Mouse (Mus musculus) midbrain, embryonic 14.5 days (tissue): ENCODE measurements around the gene Kyat1. TPM values are rescaled to one million over a fixed set of nuclear protein-coding genes. Genes with fewer than 3 reads are reported as not detected.
"Not testable (repeated sequence)": the region's sequence is repeated elsewhere in the genome, so short reads cannot be mapped to it uniquely, and the experiment has no call there.

Source experiments
- ATAC-seq: fragments of 200-750 bp; cut with Nextera tagmentation; 2 replicates; pipeline ENCODE4 v1.8.0; 2017; ENCODE audit warnings: moderate number of reproducible peaks, moderate library complexity; ENCODE audit not compliant: low FRiP score, low TSS enrichment
- DNase-seq: peaks from one replicate; pipeline ENCODE4 v3.0.0-alpha.2; 2015
- H3K27ac ChIP-seq: fragments of 300-500 bp; sonication (generic); replicated peaks from 2 replicates; pipeline ENCODE4 v1.5.1; 2014; ENCODE audit warnings: mild to moderate bottlenecking, low read depth, low read length, moderate library complexity
- H3K27me3 ChIP-seq: fragments of 300-500 bp; sonication (generic); 2 replicates; pipeline ENCODE4 v1.6.1; 2014; ENCODE audit warnings: low read length, control low read depth, mixed read lengths; ENCODE audit not compliant: control insufficient read depth, insufficient read depth
- H3K36me3 ChIP-seq: fragments of 300-500 bp; sonication (generic); 2 replicates; pipeline ENCODE4 v1.6.1; 2014; ENCODE audit warnings: low read length, control low read depth; ENCODE audit not compliant: control insufficient read depth, insufficient read depth
- H3K4me1 ChIP-seq: fragments of 300-500 bp; sonication (generic); 2 replicates; pipeline ENCODE4 v1.6.1; 2014; ENCODE audit warnings: mild to moderate bottlenecking, antibody characterized with exemption, low read length, control low read depth; ENCODE audit not compliant: control insufficient read depth, insufficient read depth
- H3K4me2 ChIP-seq: fragments of 300-500 bp; sonication (generic); 2 replicates; pipeline ENCODE4 v1.6.1; 2014; ENCODE audit warnings: mild to moderate bottlenecking, low read length, moderate library complexity
- H3K4me3 ChIP-seq: fragments of 300-500 bp; sonication (generic); replicated peaks from 2 replicates; pipeline ENCODE4 v1.5.1; 2014; ENCODE audit warnings: low read depth, low read length
- H3K9ac ChIP-seq: fragments of 300-500 bp; sonication (generic); replicated peaks from 2 replicates; pipeline ENCODE4 v1.6.1; 2014; ENCODE audit warnings: mild to moderate bottlenecking, low read length, moderate library complexity
- H3K9me3 ChIP-seq: fragments of 300-500 bp; sonication (generic); 2 replicates; pipeline ENCODE4 v1.6.1; 2016; ENCODE audit warnings: low read length, control low read depth, mixed read lengths; ENCODE audit not compliant: control insufficient read depth
- WGBS: fragments of 180-500 bp; shearing (Covaris S2); extraction: QIAGEN DNeasy Blood & Tissue Kit; methylation state at CpG from one replicate; pipeline ENCODE4 v1.1.7; 2014; 5-methylcytosine and 5-hydroxymethylcytosine counted together
- polyA plus RNA-seq: library from polyadenylated mRNA; unstranded; fragments of >200 nt; fragmentation: Nextera tagmentation; extraction: Ambion mirVana; gene quantifications from 2 replicates; pipeline ENCODE4 v1.2.1, GENCODE M21; 2014

Gene Kyat1
- polyA plus RNA-seq, 1 experiment from 2014 or later, result 15.3 TPM

- H3K27me3 ChIP-seq, result no peaks in the 10 kb centered on the region
- peak overlapping the region; percentile 94 for H3K4me2 ChIP-seq
- peak overlapping the region; percentile 61 for H3K4me3 ChIP-seq
- H3K36me3 ChIP-seq, result peaks cover 39% of the 10 kb centered on the region
- no peaks in the 10 kb centered on the region for H3K9me3 ChIP-seq
- H3K4me1 ChIP-seq, result peaks cover 5% of the 10 kb centered on the region; the same call in 1 of the 2 replicates
- H3K9ac ChIP-seq, result peak overlapping the region; percentile 65
- WGBS, result 2% methylated on average over 19 of the region's 19 CpGs
- peak; percentile 40 for ATAC-seq
- DNase-seq, result peak; percentile 49
- peak overlapping the region; percentile 92 for H3K27ac ChIP-seq
These were observed 33.7 kb downstream of the Kyat1 start for GRCm38 (mm10) chr2:30171997-30172382.

GRCm38 (mm10) chr2:30171371-30171996 is 34.2 kb downstream of the Kyat1 start, which contains the start of gene Endog:
TSS of gene Endog (plus strand) at chr2:30171493.
- WGBS, result under 1% methylated on average over 75 of the region's 75 CpGs
- peak; percentile 93 for ATAC-seq
- Histone ChIP-seq H3K4me1 (peaks cover 5% of the 10 kb centered on the region; the same call in 1 of the 2 replicates), H3K27ac (peak within 1 kb of the TSS; percentile 92), H3K4me3 (peak within 1 kb of the TSS; percentile 61), H3K9ac (peak within 1 kb of the TSS; percentile 65), H3K9me3 (no peaks in the 10 kb centered on the region), H3K36me3 (peaks cover 38% of the 10 kb centered on the region), H3K27me3 (no peaks in the 10 kb centered on the region), H3K4me2 (peak within 1 kb of the TSS; percentile 94)
- peak; percentile 94 for DNase-seq

- H3K9ac ChIP-seq, result no peak overlapping the region
- 56% methylated on average over 4 of the region's 4 CpGs for WGBS
- no peak overlapping the region for H3K27ac ChIP-seq
- ATAC-seq, result no peak
- DNase-seq, result no peak
- H3K4me3 ChIP-seq, result no peak overlapping the region
- no peak overlapping the region for H3K4me2 ChIP-seq
- no peaks in the 10 kb centered on the region for H3K27me3 ChIP-seq
- no peaks in the 10 kb centered on the region for H3K4me1 ChIP-seq
- no peaks in the 10 kb centered on the region for H3K9me3 ChIP-seq
- H3K36me3 ChIP-seq, result no peaks in the 10 kb centered on the region
These were observed 39.0 kb downstream of the Kyat1 start for GRCm38 (mm10) chr2:30166677-30167076.

- no peaks in the 10 kb centered on the region for H3K27me3 ChIP-seq
- WGBS, result 59% methylated on average over 9 of the region's 9 CpGs
- ATAC-seq, result no peak
- H3K36me3 ChIP-seq, result no peaks in the 10 kb centered on the region
- no peak for DNase-seq
- no peaks in the 10 kb centered on the region for H3K4me1 ChIP-seq
- no peak overlapping the region for H3K9ac ChIP-seq
- no peaks in the 10 kb centered on the region for H3K9me3 ChIP-seq
- no peak overlapping the region for H3K4me2 ChIP-seq
- H3K4me3 ChIP-seq, result no peak overlapping the region
- no peak overlapping the region for H3K27ac ChIP-seq
These were observed 41.2 kb downstream of the Kyat1 start for GRCm38 (mm10) chr2:30164340-30164932.

- Histone ChIP-seq H3K4me2 (no peak overlapping the region), H3K9ac (no peak overlapping the region), H3K4me3 (no peak overlapping the region), H3K27ac (no peak overlapping the region), H3K4me1 (no peaks in the 10 kb centered on the region), H3K36me3 (no peaks in the 10 kb centered on the region), H3K27me3 (no peaks in the 10 kb centered on the region), H3K9me3 (no peaks in the 10 kb centered on the region)
- peak; percentile 85 for DNase-seq
- ATAC-seq, result no peak
These were observed 43.8 kb downstream of the Kyat1 start for GRCm38 (mm10) chr2:30161809-30162208.

- H3K9me3 ChIP-seq, H3K4me1 ChIP-seq, H3K27me3 ChIP-seq, H3K4me2 ChIP-seq, DNase-seq, ATAC-seq, H3K4me3 ChIP-seq, H3K27ac ChIP-seq, H3K9ac ChIP-seq, H3K36me3 ChIP-seq: not testable (repeated sequence)
- 88% methylated on average over 7 of the region's 10 CpGs for WGBS
These were observed 45.8 kb downstream of the Kyat1 start for GRCm38 (mm10) chr2:30159871-30160270.

GRCm38 (mm10) chr2:30152616-30153015 is 53.0 kb downstream of the Kyat1 start:
- no peak overlapping the region for H3K9ac ChIP-seq
- H3K9me3 ChIP-seq, result no peaks in the 10 kb centered on the region
- DNase-seq (no peak), ATAC-seq (no peak)
- WGBS, result 70% methylated on average over 8 of the region's 8 CpGs
- H3K4me1 ChIP-seq, result no peaks in the 10 kb centered on the region
- H3K4me2 ChIP-seq, result no peak overlapping the region
- no peak overlapping the region for H3K27ac ChIP-seq
- peaks cover 37% of the 10 kb centered on the region for H3K36me3 ChIP-seq
- no peak overlapping the region for H3K4me3 ChIP-seq
- H3K27me3 ChIP-seq, result no peaks in the 10 kb centered on the region

- no peak overlapping the region for H3K4me3 ChIP-seq
- no peak for ATAC-seq
- no peak overlapping the region for H3K9ac ChIP-seq
- H3K4me1 ChIP-seq, result no peaks in the 10 kb centered on the region
- no peak overlapping the region for H3K27ac ChIP-seq
- H3K27me3 ChIP-seq, result no peaks in the 10 kb centered on the region
- no peak overlapping the region for H3K4me2 ChIP-seq
- peaks cover 44% of the 10 kb centered on the region for H3K36me3 ChIP-seq
- DNase-seq, result no peak
- H3K9me3 ChIP-seq, result no peaks in the 10 kb centered on the region
- WGBS, result 90% methylated on average over 11 of the region's 11 CpGs
These were observed 53.8 kb downstream of the Kyat1 start for GRCm38 (mm10) chr2:30151840-30152239.

- Histone ChIP-seq H3K27me3 (no peaks in the 10 kb centered on the region), H3K9ac (no peak overlapping the region), H3K36me3 (peaks cover 83% of the 10 kb centered on the region), H3K4me3 (no peak overlapping the region), H3K9me3 (no peaks in the 10 kb centered on the region), H3K4me1 (no peaks in the 10 kb centered on the region), H3K27ac (no peak overlapping the region), H3K4me2 (no peak overlapping the region)
- DNase-seq (no peak), ATAC-seq (no peak)
- WGBS, result 95% methylated on average over 4 of the region's 4 CpGs
These were observed 58.2 kb downstream of the Kyat1 start for GRCm38 (mm10) chr2:30147466-30147865.
